Mouse (Mus musculus) myocyte (in vitro differentiated cells): ENCODE measurements at regions not wholly inside any gene's neighbourhood (a gene's known extent, or its start where the extent isn't known, plus 50 kb on each side); places are given as distances from the start of the nearest gene placed in this dataset.

Experiments
- POLR2A ChIP-seq: IDR thresholded peaks from one replicate; pipeline ENCODE4 v1.6.1; 2011; ENCODE audit warnings: low read depth, mild to moderate bottlenecking, control low read depth, moderate library complexity; ENCODE audit not compliant: insufficient read length
- POLR2AphosphoS2 ChIP-seq: IDR thresholded peaks from one replicate; pipeline ENCODE4 v1.6.1; 2011; ENCODE audit warnings: low read depth, control low read depth; ENCODE audit not compliant: insufficient read length
- USF1 ChIP-seq: IDR thresholded peaks from one replicate; pipeline ENCODE4 v1.6.1; 2011; ENCODE audit warnings: low read depth, mild to moderate bottlenecking, control low read depth, moderate library complexity

GRCm38 (mm10) chr15:86925081-86925749, 618.9 kb upstream of the Fam19a5 start:
- no peak for TF ChIP-seq USF1
- TF ChIP-seq POLR2AphosphoS2: no peak
- no peak for TF ChIP-seq POLR2A
